Mouse (Mus musculus) neural tube, embryonic 14.5 days (tissue): Measurements from ENCODE around the gene Atpif1. TPM values are rescaled to one million over a fixed set of nuclear protein-coding genes. Genes with fewer than 3 reads are reported as not detected.

Experiments used
- ATAC-seq: fragments of 200-750 bp; cut with Nextera tagmentation; 2 replicates; pipeline ENCODE4 v1.8.0; 2017; ENCODE audit warnings: low read depth, mild to moderate bottlenecking, moderate TSS enrichment, moderate library complexity
- H3K27ac ChIP-seq: fragments of 300-500 bp; sonication (generic); 2 replicates; pipeline ENCODE4 v1.5.1; 2014; ENCODE audit warnings: low read depth, mild to moderate bottlenecking, control low read depth, low read length, moderate library complexity, mixed read lengths
- H3K27me3 ChIP-seq: fragments of 300-500 bp; sonication (generic); 2 replicates; pipeline ENCODE4 v1.6.1; 2014; ENCODE audit warnings: low read length; ENCODE audit not compliant: control insufficient read depth, insufficient read depth
- H3K36me3 ChIP-seq: fragments of 300-500 bp; sonication (generic); 2 replicates; pipeline ENCODE4 v1.6.1; 2014; ENCODE audit warnings: low read length, mixed read lengths; ENCODE audit not compliant: control insufficient read depth, insufficient read depth
- H3K4me1 ChIP-seq: fragments of 300-500 bp; sonication (generic); 2 replicates; pipeline ENCODE4 v1.6.1; 2014; ENCODE audit warnings: low read length; ENCODE audit not compliant: control insufficient read depth, insufficient read depth
- H3K4me2 ChIP-seq: fragments of 300-500 bp; sonication (generic); 2 replicates; pipeline ENCODE4 v1.6.1; 2014; ENCODE audit warnings: mild to moderate bottlenecking, low read depth, low read length, control low read depth
- H3K4me3 ChIP-seq: fragments of 300-500 bp; sonication (generic); 2 replicates; pipeline ENCODE4 v1.5.1; 2014; ENCODE audit warnings: low read depth, low read length, control low read depth, mixed read lengths
- H3K9ac ChIP-seq: fragments of 300-500 bp; sonication (generic); replicated peaks from 2 replicates; pipeline ENCODE4 v1.6.1; 2014; ENCODE audit warnings: low read depth, mild to moderate bottlenecking, control low read depth, low read length, mixed read lengths
- H3K9me3 ChIP-seq: fragments of 300-500 bp; sonication (generic); 2 replicates; pipeline ENCODE4 v1.6.1; 2016; ENCODE audit warnings: low read length; ENCODE audit not compliant: control insufficient read depth
- WGBS: fragments of 180-500 bp; shearing (Covaris S2); extraction: QIAGEN DNeasy Blood & Tissue Kit; methylation state at CpG from one replicate; pipeline ENCODE4 v1.1.7; 2014; 5-methylcytosine and 5-hydroxymethylcytosine counted together
- polyA plus RNA-seq: library from polyadenylated mRNA; unstranded; fragments of >200 nt; fragmentation: Nextera tagmentation; extraction: Ambion mirVana; gene quantifications from 2 replicates; pipeline ENCODE4 v1.2.1, GENCODE M21; 2014

Atpif1 gene
- 1,619 and 1,728 TPM in 2 replicates for polyA plus RNA-seq

GRCm38 (mm10) chr4:132532981-132533916 lies at the start of gene Atpif1:
Gene Atpif1, minus strand, starts transcription at chr4:132533659.
- Histone ChIP-seq H3K27ac (peak within 1 kb of the TSS; percentile 92), H3K27me3 (no peaks in the 10 kb centered on the region; the same call in 1 of the 2 replicates), H3K4me2 (peak within 1 kb of the TSS; percentile 85), H3K9ac (peak within 1 kb of the TSS; percentile 81), H3K4me1 (peaks cover 19% of the 10 kb centered on the region), H3K4me3 (peak within 1 kb of the TSS; percentile 52), H3K36me3 (peaks cover 5% of the 10 kb centered on the region), H3K9me3 (no peaks in the 10 kb centered on the region)
- under 1% methylated on average over 63 of the region's 63 CpGs for WGBS
- ATAC-seq = peak; percentile 92

GRCm38 (mm10) chr4:132574809-132575347 lies 41.4 kb upstream of the Atpif1 start:
- Histone ChIP-seq H3K27ac (no peak overlapping the region), H3K4me2 (no peak overlapping the region), H3K27me3 (no peaks in the 10 kb centered on the region), H3K36me3 (no peaks in the 10 kb centered on the region), H3K4me3 (no peak overlapping the region), H3K4me1 (no peaks in the 10 kb centered on the region), H3K9ac (no peak overlapping the region), H3K9me3 (no peaks in the 10 kb centered on the region)
- 95% methylated on average over 1 of the region's 1 CpGs for WGBS
- ATAC-seq = no peak

GRCm38 (mm10) chr4:132573327-132573726 lies 39.9 kb upstream of the Atpif1 start:
- Histone ChIP-seq H3K9ac (no peak overlapping the region), H3K4me2 (no peak overlapping the region), H3K4me3 (no peak overlapping the region), H3K27ac (no peak overlapping the region), H3K27me3 (no peaks in the 10 kb centered on the region), H3K36me3 (no peaks in the 10 kb centered on the region), H3K9me3 (no peaks in the 10 kb centered on the region), H3K4me1 (no peaks in the 10 kb centered on the region)
- 71% methylated on average over 11 of the region's 11 CpGs for WGBS
- ATAC-seq = no peak

DNA sequence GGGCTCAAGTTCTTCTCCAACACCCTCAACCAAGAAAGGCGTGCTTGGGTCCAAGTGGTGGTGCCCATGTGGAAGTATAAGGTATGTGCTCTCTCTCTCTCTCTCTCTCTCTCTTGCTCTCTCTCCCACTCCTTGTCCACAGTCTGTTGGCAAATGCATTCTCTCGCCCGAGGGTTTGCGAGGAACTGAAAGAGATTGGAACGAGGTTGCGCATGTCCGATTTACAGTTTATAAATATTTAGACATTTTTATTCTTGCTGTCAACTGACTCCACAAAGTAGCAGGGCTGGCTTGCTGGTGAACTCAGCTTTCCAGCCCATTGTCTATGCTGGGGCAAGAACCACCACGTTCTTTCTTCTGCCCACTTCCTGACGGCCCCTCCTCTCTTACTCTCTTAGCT lies 37.7 kb upstream of the Atpif1 start:
- no peak for ATAC-seq
- no peak overlapping the region for H3K4me2 ChIP-seq
- no peaks in the 10 kb centered on the region for H3K4me1 ChIP-seq
- no peaks in the 10 kb centered on the region for H3K27me3 ChIP-seq
- H3K9me3 ChIP-seq = no peaks in the 10 kb centered on the region
- H3K36me3 ChIP-seq = no peaks in the 10 kb centered on the region
- H3K9ac ChIP-seq = no peak overlapping the region
- H3K4me3 ChIP-seq = no peak overlapping the region
- H3K27ac ChIP-seq = no peak overlapping the region
- WGBS = 88% methylated on average over 9 of the region's 9 CpGs

DNA sequence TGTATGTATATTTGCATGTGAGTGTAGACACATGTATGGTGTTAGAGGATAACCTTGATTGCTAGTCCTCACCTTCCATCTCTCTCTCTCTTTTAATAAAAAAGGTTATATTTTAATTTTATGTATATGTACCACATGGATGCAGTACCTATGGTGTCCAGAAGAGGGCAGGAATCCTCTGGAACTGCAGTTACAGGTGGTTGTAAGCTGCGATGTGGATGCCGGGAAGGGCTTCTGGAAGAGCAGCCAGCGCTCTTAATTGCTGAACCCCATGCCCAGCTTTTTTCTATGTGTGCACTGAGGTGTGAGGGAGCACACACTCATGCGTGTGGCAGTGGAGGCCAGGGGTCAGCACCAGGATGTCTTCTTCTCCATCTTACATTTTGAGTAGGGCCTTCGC lies 35.7 kb upstream of the Atpif1 start:
- no peak overlapping the region for H3K4me2 ChIP-seq
- H3K4me1 ChIP-seq = no peaks in the 10 kb centered on the region
- H3K27ac ChIP-seq = no peak overlapping the region
- no peaks in the 10 kb centered on the region for H3K9me3 ChIP-seq
- no peaks in the 10 kb centered on the region for H3K27me3 ChIP-seq
- WGBS = 88% methylated on average over 5 of the region's 5 CpGs
- H3K36me3 ChIP-seq = no peaks in the 10 kb centered on the region
- H3K9ac ChIP-seq = no peak overlapping the region
- no peak for ATAC-seq
- H3K4me3 ChIP-seq = no peak overlapping the region

GRCm38 (mm10) chr4:132567361-132567779 lies 33.9 kb upstream of the Atpif1 start:
- no peak overlapping the region for H3K27ac ChIP-seq
- no peaks in the 10 kb centered on the region for H3K27me3 ChIP-seq
- 71% methylated on average over 9 of the region's 9 CpGs for WGBS
- no peaks in the 10 kb centered on the region for H3K4me1 ChIP-seq
- H3K4me2 ChIP-seq = no peak overlapping the region
- no peak overlapping the region for H3K4me3 ChIP-seq
- no peaks in the 10 kb centered on the region for H3K36me3 ChIP-seq
- no peaks in the 10 kb centered on the region for H3K9me3 ChIP-seq
- ATAC-seq = no peak
- no peak overlapping the region for H3K9ac ChIP-seq

GRCm38 (mm10) chr4:132565089-132565747 lies 31.8 kb upstream of the Atpif1 start:
- WGBS = 79% methylated on average over 12 of the region's 12 CpGs
- Histone ChIP-seq H3K27ac (no peak overlapping the region), H3K4me2 (no peak overlapping the region), H3K9ac (no peak overlapping the region), H3K4me3 (no peak overlapping the region), H3K27me3 (no peaks in the 10 kb centered on the region), H3K36me3 (no peaks in the 10 kb centered on the region), H3K4me1 (no peaks in the 10 kb centered on the region), H3K9me3 (no peaks in the 10 kb centered on the region)
- no peak for ATAC-seq

- H3K4me2 ChIP-seq = no peak within 1 kb of the TSS
- H3K4me3 ChIP-seq = no peak within 1 kb of the TSS
- H3K36me3 ChIP-seq = no peaks in the 10 kb centered on the region
- no peak within 1 kb of the TSS for H3K27ac ChIP-seq
- no peaks in the 10 kb centered on the region for H3K9me3 ChIP-seq
- WGBS = 53% methylated on average over 4 of the region's 4 CpGs
- H3K4me1 ChIP-seq = no peaks in the 10 kb centered on the region
- no peak for ATAC-seq
- no peaks in the 10 kb centered on the region for H3K27me3 ChIP-seq
- no peak within 1 kb of the TSS for H3K9ac ChIP-seq
Measured at GRCm38 (mm10) chr4:132563965-132564364, 30.5 kb upstream of the Atpif1 start, which contains the start of gene Ptafr. Gene Ptafr, plus strand, starts transcription at chr4:132564067.

DNA sequence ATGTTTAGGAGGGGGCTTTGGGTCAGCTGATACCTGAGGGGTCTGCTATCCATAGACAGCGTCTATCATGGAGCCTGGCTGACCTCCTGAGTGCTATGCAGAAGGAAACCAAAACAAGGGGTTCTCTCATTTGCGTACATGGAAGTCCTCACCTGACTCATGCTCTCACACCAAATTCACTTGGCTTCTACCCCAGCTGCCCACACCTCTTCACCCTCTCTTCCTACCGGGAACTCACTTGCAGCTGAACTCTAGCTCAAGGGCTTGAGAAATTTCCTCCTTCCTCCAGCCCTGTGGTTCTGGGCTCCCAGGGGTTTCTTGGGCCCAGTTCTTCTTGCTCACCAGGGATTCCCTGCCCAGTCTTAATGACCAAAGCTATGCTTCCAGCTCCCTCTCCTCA lies 29.8 kb upstream of the Atpif1 start:
- ATAC-seq = no peak
- Histone ChIP-seq H3K4me1 (no peaks in the 10 kb centered on the region), H3K9me3 (no peaks in the 10 kb centered on the region), H3K9ac (no peak overlapping the region), H3K4me3 (no peak overlapping the region), H3K27ac (no peak overlapping the region), H3K36me3 (no peaks in the 10 kb centered on the region), H3K4me2 (no peak overlapping the region), H3K27me3 (no peaks in the 10 kb centered on the region)
- 82% methylated on average over 3 of the region's 3 CpGs for WGBS
